Mouse (Mus musculus): ENCODE data around the gene Wdr45.

- TF ChIP-seq CTCF (IDR thresholded peaks at IDR 0.05; ENCODE audit: low read depth, low read length) (peak; percentile 23; the same call in 1 of the 2 replicates), GATA2 (IDR thresholded peaks at IDR 0.05; ENCODE audit: borderline replicate concordance, low read depth, low read length) (no peak), POLR2AphosphoS5 (IDR thresholded peaks at IDR 0.05; ENCODE audit: insufficient replicate concordance, low read depth, low read length) (no peak)
Observed at GRCm38 (mm10) chrX:7733571-7734156, 19.5 kb downstream of the Wdr45 start.
